Mouse (Mus musculus) limb, embryonic 12.5 days (tissue): ENCODE data around the gene Mxi1. TPM values are rescaled to one million over a fixed set of nuclear protein-coding genes. Genes with fewer than 3 reads are reported as not detected.

ENCODE experiments used
- ATAC-seq: fragments of 200-750 bp; cut with Nextera tagmentation; 2 replicates; pipeline ENCODE4 v1.8.0; 2017; ENCODE audit warnings: low read depth, moderate TSS enrichment; ENCODE audit not compliant: insufficient number of reproducible peaks, insufficient read depth, low FRiP score, low TSS enrichment
- H3K27ac ChIP-seq: fragments of 300-500 bp; sonication (generic); 2 replicates; pipeline ENCODE4 v1.5.1; 2016; ENCODE audit warnings: mild to moderate bottlenecking, moderate library complexity
- H3K27me3 ChIP-seq: fragments of 300-500 bp; sonication (generic); 2 replicates; pipeline ENCODE4 v1.6.1; 2016; ENCODE audit warnings: mild to moderate bottlenecking, moderate library complexity
- H3K36me3 ChIP-seq: fragments of 300-500 bp; sonication (generic); 2 replicates; pipeline ENCODE4 v1.6.1; 2016; ENCODE audit warnings: mild to moderate bottlenecking, moderate library complexity
- H3K4me1 ChIP-seq: fragments of 300-500 bp; sonication (generic); replicated peaks from 2 replicates; pipeline ENCODE4 v1.6.1; 2016
- H3K4me2 ChIP-seq: fragments of 300-500 bp; sonication (generic); 2 replicates; pipeline ENCODE4 v1.6.1; 2016; ENCODE audit warnings: mild to moderate bottlenecking, moderate library complexity
- H3K4me3 ChIP-seq: fragments of 300-500 bp; sonication (generic); replicated peaks from 2 replicates; pipeline ENCODE4 v1.5.1; 2016; ENCODE audit warnings: mild to moderate bottlenecking
- H3K9ac ChIP-seq: fragments of 300-500 bp; sonication (generic); replicated peaks from 2 replicates; pipeline ENCODE4 v1.6.1; 2016; ENCODE audit warnings: mild to moderate bottlenecking, moderate library complexity
- H3K9me3 ChIP-seq: fragments of 300-500 bp; sonication (generic); 2 replicates; pipeline ENCODE4 v1.6.1; 2016; ENCODE audit warnings: mild to moderate bottlenecking, moderate library complexity
- WGBS: fragments of 180-500 bp; shearing (Covaris S2); methylation state at CpG from one replicate; pipeline ENCODE4 v1.1.7; 2016; 5-methylcytosine and 5-hydroxymethylcytosine counted together
- polyA plus RNA-seq: library from polyadenylated mRNA; unstranded; fragments of >200 nt; fragmentation: Nextera tagmentation; extraction: Ambion mirVana; gene quantifications from 2 replicates; pipeline ENCODE4 v1.2.1, GENCODE M21; 2016

Gene Mxi1
- polyA plus RNA-seq, 1 experiment from 2014 or later = 46.6 TPM

DNA sequence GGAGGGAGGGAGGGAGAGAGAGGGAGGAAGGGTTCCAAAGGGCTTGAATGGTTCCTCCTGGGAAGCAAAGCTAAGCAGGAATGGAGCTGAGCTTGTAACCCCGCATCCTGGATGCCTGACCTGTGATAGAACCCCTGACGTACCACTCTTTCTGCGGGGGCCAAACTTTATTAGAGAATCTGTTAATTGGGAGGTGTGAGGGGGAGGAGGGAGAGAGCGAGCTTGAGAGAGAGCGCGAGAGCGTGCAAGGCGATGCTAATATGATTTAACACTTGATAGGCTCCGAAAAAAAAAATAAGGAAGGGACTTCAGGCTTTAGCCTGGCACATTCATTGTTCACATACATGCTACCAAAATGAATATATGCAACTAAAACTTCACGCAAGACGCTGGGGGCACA is 3.6 kb upstream of the Mxi1 start:
- ATAC-seq = no peak
- H3K27me3 ChIP-seq = no peaks in the 10 kb centered on the region
- no peak overlapping the region for H3K9ac ChIP-seq
- H3K9me3 ChIP-seq = no peaks in the 10 kb centered on the region
- no peak overlapping the region for H3K27ac ChIP-seq
- H3K4me2 ChIP-seq = no peak overlapping the region
- H3K4me1 ChIP-seq = peaks cover 16% of the 10 kb centered on the region
- H3K4me3 ChIP-seq = no peak overlapping the region
- H3K36me3 ChIP-seq = no peaks in the 10 kb centered on the region
- WGBS = 47% methylated on average over 11 of the region's 11 CpGs

DNA sequence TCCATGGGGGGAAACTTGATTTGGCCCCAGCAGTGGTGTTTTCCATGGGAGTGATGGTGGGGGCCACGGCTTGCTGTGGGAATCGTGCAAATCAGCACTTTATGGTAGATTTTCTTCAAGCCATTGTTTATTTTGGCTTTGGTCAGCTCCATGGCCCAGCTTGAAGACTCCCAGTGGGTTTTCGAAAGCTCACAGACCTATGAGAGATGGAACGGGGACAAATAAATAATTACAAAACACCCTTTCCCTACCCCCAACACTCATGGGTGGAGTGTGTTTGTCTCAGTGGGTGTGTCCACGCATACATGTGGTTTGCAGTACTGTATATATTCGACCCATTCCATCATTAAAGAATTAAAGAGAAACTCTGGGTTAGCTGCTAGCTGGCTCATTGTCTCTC is 3.1 kb upstream of the Mxi1 start:
- Histone ChIP-seq H3K27ac (no peak overlapping the region), H3K4me1 (peaks cover 16% of the 10 kb centered on the region), H3K36me3 (no peaks in the 10 kb centered on the region), H3K9me3 (no peaks in the 10 kb centered on the region), H3K4me3 (no peak overlapping the region), H3K9ac (no peak overlapping the region), H3K27me3 (no peaks in the 10 kb centered on the region), H3K4me2 (no peak overlapping the region)
- no peak for ATAC-seq
- WGBS = 67% methylated on average over 6 of the region's 6 CpGs

DNA sequence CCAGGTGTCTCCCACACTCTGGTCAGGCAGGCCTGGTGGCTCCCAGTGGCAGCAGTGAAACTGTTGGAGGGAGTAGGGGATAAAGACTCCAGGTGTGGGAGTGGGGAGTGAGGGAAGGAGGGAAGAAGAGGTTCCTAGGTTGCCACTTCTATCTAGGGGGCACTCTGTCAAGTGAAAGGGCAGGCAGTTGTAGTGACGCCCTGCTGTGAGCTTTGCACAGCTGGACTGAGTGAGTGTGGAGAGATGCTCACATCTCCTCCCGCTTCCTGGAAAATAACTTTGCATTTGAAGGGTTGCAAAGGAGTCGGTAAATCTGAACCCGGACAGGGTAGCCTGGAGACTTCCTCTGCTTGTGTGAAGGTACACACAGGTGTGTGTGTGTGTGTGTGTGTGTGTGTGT is 687 bp upstream of the Mxi1 start:
- H3K27me3 ChIP-seq = no peaks in the 10 kb centered on the region
- peak overlapping the region; percentile 50; the same call in 1 of the 2 replicates for H3K27ac ChIP-seq
- WGBS = 17% methylated on average over 4 of the region's 4 CpGs
- no peak for ATAC-seq
- H3K4me1 ChIP-seq = peaks cover 20% of the 10 kb centered on the region
- 0 out of 2 replicates have a peak overlapping the region, but pooled peaks have one; percentile 23 for H3K9ac ChIP-seq
- no peaks in the 10 kb centered on the region for H3K9me3 ChIP-seq
- no peak overlapping the region for H3K4me3 ChIP-seq
- peak overlapping the region; percentile 89 for H3K4me2 ChIP-seq
- no peaks in the 10 kb centered on the region for H3K36me3 ChIP-seq

DNA sequence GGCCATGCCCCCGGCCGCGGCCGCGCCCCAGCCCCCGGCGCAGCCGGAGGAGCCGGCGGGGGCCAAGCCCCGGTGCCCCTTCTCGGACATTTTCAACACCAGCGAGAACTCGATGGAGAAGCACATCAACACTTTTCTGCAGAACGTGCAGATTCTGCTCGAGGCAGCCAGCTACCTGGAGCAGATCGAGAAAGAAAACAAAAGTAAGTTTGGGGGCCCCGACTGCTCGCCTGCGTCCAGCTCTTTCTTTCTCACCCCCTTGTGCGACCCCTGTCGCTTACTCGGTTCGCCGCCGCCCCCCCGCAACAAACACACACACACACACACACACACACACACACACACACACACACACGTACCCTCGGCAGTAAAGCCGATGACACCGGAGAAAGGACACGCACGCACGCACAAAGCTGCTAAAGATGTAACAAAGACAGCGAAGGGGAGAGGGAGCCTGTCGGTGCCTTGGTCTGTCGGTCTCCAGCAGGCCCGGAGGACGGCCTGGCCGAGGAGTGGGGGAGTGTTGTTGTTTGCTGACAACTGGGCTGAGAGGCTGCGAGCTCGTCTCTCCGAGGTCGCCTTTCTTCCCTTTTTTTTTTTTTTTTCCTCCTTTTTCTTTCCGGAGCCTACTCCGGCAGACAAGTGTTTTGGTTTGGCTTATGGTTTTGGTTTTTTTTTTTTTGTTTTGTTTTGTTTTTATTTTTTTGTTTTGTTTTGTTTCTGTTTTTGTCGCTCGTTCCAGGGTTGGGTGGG is 629 bp downstream of the Mxi1 start:
- H3K4me3 ChIP-seq = peak overlapping the region; percentile 92
- peak overlapping the region; percentile 94 for H3K9ac ChIP-seq
- WGBS = 1% methylated on average over 47 of the region's 48 CpGs
- H3K36me3 ChIP-seq = no peaks in the 10 kb centered on the region
- H3K9me3 ChIP-seq = no peaks in the 10 kb centered on the region
- no peaks in the 10 kb centered on the region for H3K27me3 ChIP-seq
- ATAC-seq = no peak
- H3K4me1 ChIP-seq = peaks cover 33% of the 10 kb centered on the region
- peak overlapping the region; percentile 89 for H3K4me2 ChIP-seq
- peak overlapping the region; percentile 98 for H3K27ac ChIP-seq

DNA sequence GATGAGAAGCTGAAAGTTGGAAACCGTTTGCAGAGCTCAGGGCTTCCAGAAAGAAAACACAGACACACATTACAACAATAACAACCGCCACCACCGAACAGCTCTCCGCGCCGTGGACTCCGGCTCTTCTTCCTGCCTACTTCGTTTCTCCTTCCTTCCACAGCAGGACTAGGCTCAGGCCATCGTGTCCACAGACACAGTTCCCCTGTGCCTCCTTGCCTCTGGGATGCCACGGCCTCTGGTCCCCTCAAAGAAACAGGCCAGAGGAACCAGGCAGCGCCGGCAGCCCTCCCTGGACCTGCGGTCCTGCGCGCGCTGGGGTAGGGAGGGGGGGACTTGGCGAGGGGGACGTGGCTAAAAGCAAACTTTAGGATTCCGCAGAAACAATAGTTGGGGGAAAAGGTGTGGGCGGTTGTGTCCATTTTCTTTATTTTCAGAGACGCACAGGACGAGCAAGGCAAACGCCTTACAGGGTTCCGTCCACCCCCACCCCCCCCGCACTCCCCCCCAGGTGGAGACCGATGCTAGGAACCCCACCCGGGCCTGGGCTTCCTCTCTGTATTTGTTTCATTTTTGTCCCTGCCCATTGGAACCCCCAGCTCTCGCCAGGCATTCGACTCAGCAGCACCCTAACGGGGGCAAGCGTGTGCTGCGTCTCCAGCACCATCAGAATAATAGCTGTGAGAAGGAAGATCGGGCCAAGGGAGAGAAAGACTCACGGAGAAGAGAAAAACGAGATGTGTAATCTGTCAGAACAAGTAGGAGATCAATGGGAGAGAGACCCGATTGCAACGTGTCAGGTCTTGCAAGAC is 1.4 kb downstream of the Mxi1 start:
- Histone ChIP-seq H3K9ac (peak overlapping the region; percentile 94), H3K36me3 (no peaks in the 10 kb centered on the region), H3K9me3 (no peaks in the 10 kb centered on the region), H3K4me2 (peak overlapping the region; percentile 89), H3K4me3 (peak overlapping the region; percentile 92), H3K27me3 (no peaks in the 10 kb centered on the region), H3K4me1 (peaks cover 38% of the 10 kb centered on the region), H3K27ac (peak overlapping the region; percentile 98)
- no peak for ATAC-seq
- WGBS = under 1% methylated on average over 35 of the region's 37 CpGs

DNA sequence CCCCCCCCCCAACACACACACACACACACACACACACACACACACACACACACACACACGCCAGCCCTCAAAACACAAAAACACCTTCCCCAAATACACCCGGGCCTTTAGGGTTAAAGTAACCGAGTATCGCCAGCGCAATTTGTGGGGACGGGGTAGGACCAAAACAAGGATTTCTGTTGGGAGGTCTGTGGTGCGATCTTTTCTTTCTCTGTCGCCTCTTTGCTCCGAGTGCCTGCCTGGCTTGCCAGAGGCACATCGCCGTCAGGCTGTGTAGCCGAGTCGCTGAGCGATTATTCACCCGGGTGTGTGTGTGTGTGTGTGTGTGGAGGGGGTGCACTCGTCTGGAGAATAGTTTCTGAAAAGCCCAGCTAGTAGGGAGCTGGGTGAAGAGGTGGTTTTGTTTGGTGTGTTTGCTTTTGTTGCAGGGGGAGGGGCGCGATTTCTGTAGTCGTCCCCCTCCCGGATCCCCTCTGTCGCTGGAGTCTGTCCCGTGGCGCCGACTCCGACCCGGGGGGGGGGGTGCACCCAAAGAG is 2.1 kb downstream of the Mxi1 start:
- WGBS = 1% methylated on average over 25 of the region's 26 CpGs
- Histone ChIP-seq H3K9ac (peak overlapping the region; percentile 94), H3K27ac (peak overlapping the region; percentile 98), H3K9me3 (no peaks in the 10 kb centered on the region), H3K4me3 (peak overlapping the region; percentile 92), H3K4me2 (peak overlapping the region; percentile 89), H3K36me3 (0 out of 2 replicates have a peak, but pooled peaks cover 3% of the 10 kb centered on the region), H3K4me1 (peaks cover 36% of the 10 kb centered on the region), H3K27me3 (no peaks in the 10 kb centered on the region)
- ATAC-seq = no peak

DNA sequence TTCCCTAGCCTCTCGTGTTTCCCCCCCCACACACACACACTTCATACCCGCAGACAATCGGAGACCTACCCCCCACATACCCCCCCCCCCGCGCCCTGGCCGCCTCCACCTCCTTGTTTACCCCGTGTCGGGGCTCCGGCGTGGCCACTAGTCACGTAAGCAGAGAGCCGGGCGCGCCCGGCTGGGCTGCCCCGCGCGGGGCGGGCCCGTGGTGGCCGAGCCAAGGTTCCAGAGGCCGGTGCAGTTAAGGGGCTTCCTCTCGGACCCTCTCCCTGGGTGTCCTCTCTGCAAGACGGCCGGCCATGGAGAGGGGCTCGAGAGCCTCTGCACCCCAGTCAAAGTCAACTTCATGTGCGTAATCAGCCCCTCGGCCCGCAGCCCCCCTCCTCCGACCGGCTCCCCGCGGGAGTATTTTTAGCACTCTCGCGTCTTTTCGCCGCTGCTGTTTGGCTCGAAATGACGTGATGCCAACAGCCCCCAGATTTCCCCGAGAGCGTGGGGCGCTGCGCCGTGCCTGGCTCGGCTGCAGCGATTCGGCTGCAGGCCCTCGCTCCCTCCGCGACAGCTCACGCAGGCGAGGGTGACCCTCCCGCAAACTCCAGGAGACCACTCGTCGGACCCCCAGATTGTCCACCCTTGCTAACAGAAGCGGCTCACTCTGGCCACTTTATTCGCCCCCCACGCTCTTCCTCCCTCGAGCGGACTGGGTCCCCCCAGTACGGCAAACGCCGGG is 2.8 kb downstream of the Mxi1 start:
- Histone ChIP-seq H3K27ac (peak overlapping the region; percentile 98), H3K9me3 (no peaks in the 10 kb centered on the region), H3K4me2 (peak overlapping the region; percentile 89), H3K4me3 (peak overlapping the region; percentile 92), H3K36me3 (0 out of 2 replicates have a peak, but pooled peaks cover 3% of the 10 kb centered on the region), H3K9ac (peak overlapping the region; percentile 94), H3K27me3 (no peaks in the 10 kb centered on the region), H3K4me1 (peaks cover 36% of the 10 kb centered on the region)
- WGBS = under 1% methylated on average over 62 of the region's 63 CpGs
- ATAC-seq = no peak

DNA sequence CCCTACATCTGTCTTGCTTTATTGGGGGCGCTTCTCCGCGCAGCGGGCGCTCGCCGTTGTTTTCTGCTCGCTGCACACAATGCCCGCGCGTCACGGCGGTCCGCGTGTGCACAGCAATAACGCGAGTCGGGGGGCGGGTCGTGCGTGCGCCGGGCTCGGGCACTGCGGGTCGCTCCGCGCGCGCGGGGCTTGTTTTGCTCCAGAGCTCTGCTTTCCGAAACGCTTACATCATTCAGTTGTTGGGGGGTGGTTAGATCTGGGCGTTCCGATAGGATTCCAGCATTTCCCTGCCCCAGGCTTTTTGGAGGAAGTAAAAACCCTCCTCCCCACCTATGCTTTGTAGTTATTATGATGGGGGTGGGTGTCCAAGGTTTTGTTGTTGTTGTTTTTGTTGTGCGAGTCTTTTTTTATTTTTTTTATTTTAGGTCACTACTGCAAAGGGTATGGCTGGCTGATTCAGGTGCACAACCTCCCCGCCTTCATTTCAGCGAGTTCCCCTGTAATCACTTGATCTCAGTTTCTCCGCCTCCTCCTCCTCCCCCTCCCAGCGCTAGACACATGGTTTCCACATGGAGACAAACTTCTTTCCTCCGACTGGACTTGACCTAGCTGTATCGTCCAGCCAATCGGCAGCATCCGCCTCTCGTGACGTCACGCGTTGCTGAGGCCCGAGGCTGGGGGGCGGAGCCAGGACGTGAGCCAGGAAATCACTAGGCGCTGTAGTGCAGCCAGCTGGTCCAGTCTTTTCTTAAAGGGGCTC is 3.5 kb downstream of the Mxi1 start:
- H3K4me3 ChIP-seq = peak overlapping the region; percentile 92

DNA sequence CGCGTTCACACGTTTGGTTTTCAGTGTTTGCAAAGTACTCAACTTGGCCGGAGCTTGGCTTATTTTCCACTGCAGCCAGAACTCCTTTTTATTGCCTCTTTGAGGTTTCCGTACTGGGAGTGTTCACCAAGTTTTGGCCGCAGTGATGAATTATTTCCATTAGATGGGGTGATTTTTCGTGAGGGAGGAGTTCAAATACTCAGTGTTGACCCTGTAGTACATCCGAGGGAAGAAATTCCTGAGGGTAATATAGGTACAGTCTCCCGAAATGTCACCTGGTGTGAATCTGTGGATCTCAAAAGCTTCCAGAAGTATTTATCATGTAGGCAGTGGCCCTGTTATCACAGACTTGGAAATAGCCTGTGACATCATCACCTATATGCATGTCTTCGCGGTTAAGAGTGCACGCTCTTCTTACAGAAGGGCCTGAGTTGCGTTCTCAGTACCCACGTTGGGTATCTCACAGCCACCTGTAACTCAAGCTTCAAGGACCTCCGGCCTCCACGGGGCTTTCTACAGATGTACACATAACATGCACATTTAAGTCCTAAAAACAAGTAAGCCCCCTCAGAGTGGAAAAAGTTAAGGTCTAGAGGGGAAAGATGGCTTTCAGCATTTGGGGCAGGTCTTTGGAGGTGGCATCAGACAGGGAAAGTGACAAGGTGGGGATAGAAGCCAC is 4.4 kb downstream of the Mxi1 start:
- Histone ChIP-seq H3K4me3 (peak overlapping the region; percentile 92), H3K4me2 (peak overlapping the region; percentile 89), H3K36me3 (0 out of 2 replicates have a peak, but pooled peaks cover 3% of the 10 kb centered on the region), H3K9ac (no peak overlapping the region), H3K9me3 (no peaks in the 10 kb centered on the region), H3K27ac (peak overlapping the region; percentile 76), H3K4me1 (peaks cover 30% of the 10 kb centered on the region), H3K27me3 (no peaks in the 10 kb centered on the region)
- 47% methylated on average over 16 of the region's 16 CpGs for WGBS
- ATAC-seq = 0 out of 2 replicates have a peak, but pooled peaks have one; percentile 0

More for the DNA sequence above, 3.5 kb downstream of the Mxi1 start:
- Histone ChIP-seq H3K4me1 (peaks cover 36% of the 10 kb centered on the region), H3K9ac (peak overlapping the region; percentile 94), H3K27me3 (no peaks in the 10 kb centered on the region), H3K36me3 (0 out of 2 replicates have a peak, but pooled peaks cover 3% of the 10 kb centered on the region), H3K27ac (peak overlapping the region; percentile 98), H3K4me2 (peak overlapping the region; percentile 89), H3K9me3 (no peaks in the 10 kb centered on the region)
- peak; percentile 82 for ATAC-seq
- under 1% methylated on average over 52 of the region's 52 CpGs for whole genome bisulfite sequencing

DNA sequence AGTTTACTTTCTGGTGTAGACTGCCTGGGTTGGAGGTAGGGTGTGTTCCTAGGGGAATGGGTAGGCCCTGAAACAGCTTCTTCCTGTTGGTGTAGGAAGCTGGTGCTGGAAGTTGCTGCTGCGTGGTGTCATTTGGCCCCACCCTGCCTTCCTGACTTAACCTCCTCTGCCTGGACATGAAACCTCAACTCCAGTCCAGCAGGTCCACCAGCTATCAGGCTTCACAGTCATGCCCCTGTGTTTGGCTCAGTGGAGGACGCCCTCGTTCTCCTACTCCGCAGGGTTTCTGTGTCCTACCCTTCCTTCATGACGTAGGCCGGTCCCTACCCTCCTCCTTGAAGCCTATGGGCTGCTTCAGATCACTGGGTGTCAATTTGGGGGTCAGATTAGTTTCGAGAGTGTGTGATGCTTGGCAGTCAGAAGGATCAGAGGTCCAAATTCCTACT is 4.9 kb downstream of the Mxi1 start:
- Histone ChIP-seq H3K4me3 (no peak overlapping the region), H3K9ac (no peak overlapping the region), H3K4me1 (peaks cover 26% of the 10 kb centered on the region), H3K27me3 (no peaks in the 10 kb centered on the region), H3K36me3 (0 out of 2 replicates have a peak, but pooled peaks cover 3% of the 10 kb centered on the region), H3K4me2 (peak overlapping the region; percentile 89; the same call in 1 of the 2 replicates), H3K9me3 (no peaks in the 10 kb centered on the region), H3K27ac (no peak overlapping the region)
- WGBS = 89% methylated on average over 7 of the region's 7 CpGs
- ATAC-seq = no peak
